Mouse (Mus musculus) kidney, adult 2 months (tissue): Measurements from ENCODE around the gene Arhgef11.

Experiments
- CTCF ChIP-seq: fragments of 200-500 bp; conservative IDR thresholded peaks from 2 replicates; pipeline ENCODE4 v1.5.1; 2011; ENCODE audit warnings: low read depth, mild to moderate bottlenecking, control low read depth, low read length, moderate library complexity, mixed read lengths; ENCODE audit not compliant: insufficient read depth, insufficient read length
- POLR2A ChIP-seq: fragments of 200-500 bp; IDR thresholded peaks from one replicate; pipeline ENCODE4 v1.6.1; 2011; ENCODE audit warnings: low read depth, low read length, control low read depth

DNA sequence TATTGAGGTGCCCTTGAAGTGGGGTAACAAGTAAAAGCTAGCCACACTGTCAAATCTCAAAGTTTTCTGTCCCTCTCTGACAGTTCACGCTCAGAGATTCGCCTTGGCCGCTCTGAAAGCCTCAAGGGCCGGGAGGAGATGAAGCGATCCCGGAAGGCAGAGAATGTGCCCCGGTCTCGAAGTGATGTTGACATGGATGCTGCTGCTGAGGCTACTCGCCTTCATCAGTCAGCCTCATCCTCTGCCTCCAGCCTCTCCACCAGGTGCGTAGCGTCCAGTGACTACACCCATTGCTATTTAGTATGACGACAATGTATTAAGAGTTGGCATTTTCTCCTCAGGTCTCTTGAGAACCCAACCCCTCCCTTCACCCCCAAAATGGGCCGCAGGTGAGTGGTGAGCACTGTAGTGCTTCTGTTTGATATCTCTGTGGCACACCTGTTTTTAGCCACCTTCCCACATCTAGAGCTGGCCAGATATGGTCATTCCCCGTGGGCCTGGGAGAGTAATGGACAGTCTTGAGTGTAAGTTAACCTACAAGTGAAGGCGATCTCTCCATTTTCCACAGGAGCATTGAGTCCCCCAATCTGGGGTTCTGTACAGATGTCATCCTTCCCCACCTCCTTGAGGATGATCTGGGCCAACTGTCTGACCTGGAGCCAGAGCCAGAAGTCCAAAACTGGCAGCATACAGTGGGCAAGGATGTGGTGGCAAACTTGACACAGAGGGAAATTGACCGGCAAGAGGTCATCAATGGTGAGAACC lies 108.2 kb downstream of the Arhgef11 start:
- TF ChIP-seq CTCF (no peak), POLR2A (no peak)
